In genomic region chr19:59074841-59075471, GRCm38 (mm10) we compare ENCODE assay signal across 7 mouse cellular contexts. TPM values are rescaled to one million over a fixed set of nuclear protein-coding genes. Genes with fewer than 3 reads are reported as not detected.
A peak's percentile ranks its signal among the peaks of the same experiment; 100 is the strongest.
DNase-seq lines count a peak whose midpoint lies in the region; ATAC-seq and TF ChIP-seq lines count a peak whose summit lies in the region.

No protein-coding gene starts in this region.

- H3K9ac ChIP-seq in heart, embryonic 15.5 days: peak overlapping the region; percentile 46

- H3K9me3 ChIP-seq in embryonic facial prominence, embryonic 10.5 days: no peaks in the 10 kb centered on the region
- no peaks in the 10 kb centered on the region for H3K9me3 ChIP-seq in heart, embryonic 15.5 days (replicated peaks)
- no peaks in the 10 kb centered on the region for H3K9me3 ChIP-seq in midbrain, embryonic 10.5 days (replicated peaks)

- DNase-seq in testis, postnatal 14 days (ENCODE audit: low spot score): no peak
- peak; percentile 30 for DNase-seq in embryonic facial prominence, embryonic 10.5 days (ENCODE audit: low spot score)
- DNase-seq in kidney, postnatal 4 days: peak; percentile 25 to 28
- peak; percentile 47 for DNase-seq in midbrain, embryonic 10.5 days (ENCODE audit: low spot score)
- no peak for DNase-seq in frontal cortex, postnatal 25 days (ENCODE audit: low spot score in 2 of 2)

- peaks cover 9% of the 10 kb centered on the region for H3K4me1 ChIP-seq in testis, adult 2 months (ENCODE audit: control insufficient read depth, insufficient read depth, low read length)
- peaks cover 14% of the 10 kb centered on the region for H3K4me1 ChIP-seq in embryonic facial prominence, embryonic 10.5 days
- H3K4me1 ChIP-seq in heart, embryonic 15.5 days (replicated peaks): peaks cover 8% of the 10 kb centered on the region
- peaks cover 15% of the 10 kb centered on the region for H3K4me1 ChIP-seq in midbrain, embryonic 10.5 days

- H3K27me3 ChIP-seq in testis, adult 2 months (ENCODE audit: control insufficient read depth, insufficient read depth, low read length): no peaks in the 10 kb centered on the region
- peaks cover 57% of the 10 kb centered on the region for H3K27me3 ChIP-seq in embryonic facial prominence, embryonic 10.5 days (replicated peaks; ENCODE audit: low read depth, poor library complexity, severe bottlenecking)
- peaks cover 57% of the 10 kb centered on the region for H3K27me3 ChIP-seq in heart, embryonic 15.5 days
- peaks cover 56% of the 10 kb centered on the region for H3K27me3 ChIP-seq in midbrain, embryonic 10.5 days (ENCODE audit: low read depth, poor library complexity, severe bottlenecking)

- TF ChIP-seq POLR2A in testis, adult 2 months (IDR thresholded peaks at IDR 0.05; ENCODE audit: control insufficient read depth, low read depth, low read length): 0 out of 2 replicates have a peak, but pooled peaks have one; percentile 9

- no peaks in the 10 kb centered on the region for H3K36me3 ChIP-seq in testis, adult 2 months (ENCODE audit: control insufficient read depth, insufficient read depth, low read length)
- no peaks in the 10 kb centered on the region for H3K36me3 ChIP-seq in embryonic facial prominence, embryonic 10.5 days (replicated peaks)
- H3K36me3 ChIP-seq in heart, embryonic 15.5 days: no peaks in the 10 kb centered on the region
- no peaks in the 10 kb centered on the region for H3K36me3 ChIP-seq in midbrain, embryonic 10.5 days

- no peak for TF ChIP-seq CTCF in testis, adult 2 months (IDR thresholded peaks at IDR 0.05; ENCODE audit: control insufficient read depth, insufficient read depth, insufficient replicate concordance, low read depth, low read length)

- peak overlapping the region; percentile 98 for H3K4me2 ChIP-seq in heart, embryonic 15.5 days

- peak overlapping the region; percentile 45; the same call in 1 of the 2 replicates for H3K27ac ChIP-seq in testis, adult 2 months (ENCODE audit: control insufficient read depth, insufficient read depth, low read depth, low read length)
- H3K27ac ChIP-seq in embryonic facial prominence, embryonic 10.5 days (replicated peaks): peak overlapping the region; percentile 70
- H3K27ac ChIP-seq in heart, embryonic 15.5 days: no peak overlapping the region
- H3K27ac ChIP-seq in midbrain, embryonic 10.5 days (replicated peaks): peak overlapping the region; percentile 71

- no peak for ATAC-seq in heart, embryonic 15.5 days (replicated peaks; ENCODE audit: insufficient number of reproducible peaks, insufficient read depth, low FRiP score, low read depth)

- WGBS in embryonic facial prominence, embryonic 10.5 days: 4% methylated on average over 46 of the region's 46 CpGs
- 6% methylated on average over 46 of the region's 46 CpGs for WGBS in heart, embryonic 15.5 days
- WGBS in midbrain, embryonic 10.5 days: 3% methylated on average over 46 of the region's 46 CpGs

- peak overlapping the region; percentile 81 for H3K4me3 ChIP-seq in testis, adult 2 months (ENCODE audit: control insufficient read depth, low read depth, low read length)
- H3K4me3 ChIP-seq in embryonic facial prominence, embryonic 10.5 days: peak overlapping the region; percentile 82
- peak overlapping the region; percentile 63 for H3K4me3 ChIP-seq in heart, embryonic 15.5 days
- peak overlapping the region; percentile 81 for H3K4me3 ChIP-seq in midbrain, embryonic 10.5 days

RNA-seq across cellular contexts. Expression of gene Shtn1, which starts 0.9 kb away (rescaled TPM):
- polyA plus RNA-seq in testis, adult 2 months (2012; rRNA removed): 3.4 and 3.9 TPM in 2 replicates
- 2.6 and 3.0 TPM in 2 replicates for polyA plus RNA-seq in embryonic facial prominence, embryonic 10.5 days (2016; fragmentation: Nextera tagmentation; extraction: Ambion mirVana)
- 1.00 and 1.5 TPM in 2 replicates for polyA plus RNA-seq in heart, embryonic 15.5 days (2015; fragmentation: Nextera tagmentation; extraction: Ambion mirVana)
- polyA plus RNA-seq in midbrain, embryonic 10.5 days (2016; fragmentation: Nextera tagmentation; extraction: Ambion mirVana): 0.75 and 1.4 TPM in 2 replicates

Comparison
In these comparisons a context has a peak if more than half of its experiments do, and no peak if none do; other contexts are left out.
1. DNase-seq: peak in embryonic facial prominence, embryonic 10.5 days (single experiment), kidney, postnatal 4 days (2 of 2) and midbrain, embryonic 10.5 days (single experiment); none in testis, postnatal 14 days (single experiment) and frontal cortex, postnatal 25 days (0 of 2).
2. Peak in every context shown above with its lines, with median percentiles within 50 percentile points of each other: H3K4me3 ChIP-seq.